Mouse (Mus musculus) erythroblast, embryonic 14.5 days (primary cell): ENCODE measurements at regions not wholly inside any gene's neighbourhood (a gene's known extent, or its start where the extent isn't known, plus 50 kb on each side); places are given as distances from the start of the nearest gene placed in this dataset.

Experiments used
- GATA1 ChIP-seq: IDR thresholded peaks from 2 replicates; pipeline ENCODE4 v1.6.1; 2012; ENCODE audit warnings: low read length, inconsistent platforms, mixed read lengths
- TAL1 ChIP-seq: IDR thresholded peaks from 3 replicates; pipeline ENCODE4 v1.6.1; 2012; ENCODE audit warnings: low read length, inconsistent platforms, mixed read lengths

GRCm38 (mm10) chr7:111163321-111163720 is 80.5 kb upstream of the Eif4g2 start:
- no peak for TF ChIP-seq GATA1
- TF ChIP-seq TAL1 = no peak
